Mouse (Mus musculus): ENCODE results near the gene Elfn1.

The Elfn1 gene

GRCm38 (mm10) chr5:140022861-140023260 is 115.1 kb downstream of the Elfn1 start:
- DNase-seq (ENCODE audit: low spot score): no peak

- peak; percentile 69 for DNase-seq (ENCODE audit: low spot score)
Measured at GRCm38 (mm10) chr5:140023941-140024500, 116.3 kb downstream of the Elfn1 start.

All from embryo, embryonic 10 days (tissue).